Mouse (Mus musculus): ENCODE data around the gene Zmiz1. TPM values are rescaled to one million over a fixed set of nuclear protein-coding genes. Genes with fewer than 3 reads are reported as not detected.

Zmiz1 gene
- total RNA-seq, 2 experiments from 2014 or later, result 26.4 to 29.8 TPM

- DNase-seq, result no peak
Observed at GRCm38 (mm10) chr14:25472096-25472861, 13.3 kb downstream of the Zmiz1 start.

GRCm38 (mm10) chr14:25472981-25473649 lies 14.1 kb downstream of the Zmiz1 start:
- DNase-seq, result peak; percentile 44

GRCm38 (mm10) chr14:25474017-25474416 lies 15.0 kb downstream of the Zmiz1 start:
- peak; percentile 8 for DNase-seq

GRCm38 (mm10) chr14:25474732-25475131 lies 15.7 kb downstream of the Zmiz1 start:
- no peak for DNase-seq

GRCm38 (mm10) chr14:25476048-25476447 lies 17.1 kb downstream of the Zmiz1 start:
- no peak for DNase-seq

- DNase-seq, result peak; percentile 68
Observed at GRCm38 (mm10) chr14:25476453-25476852, 17.5 kb downstream of the Zmiz1 start.

GRCm38 (mm10) chr14:25477268-25477667 lies 18.3 kb downstream of the Zmiz1 start:
- no peak for DNase-seq

- DNase-seq, result no peak
Observed at GRCm38 (mm10) chr14:25478257-25478656, 19.3 kb downstream of the Zmiz1 start.

GRCm38 (mm10) chr14:25478755-25479154 lies 19.8 kb downstream of the Zmiz1 start:
- DNase-seq, result no peak

- no peak for DNase-seq
Observed at GRCm38 (mm10) chr14:25479841-25480252, 20.9 kb downstream of the Zmiz1 start.

- DNase-seq, result no peak
Observed at GRCm38 (mm10) chr14:25480443-25480842, 21.5 kb downstream of the Zmiz1 start.

- DNase-seq, result peak; percentile 79
Observed at GRCm38 (mm10) chr14:25480916-25481666, 22.1 kb downstream of the Zmiz1 start.

GRCm38 (mm10) chr14:25481667-25482331 lies 22.8 kb downstream of the Zmiz1 start:
- DNase-seq, result no peak

GRCm38 (mm10) chr14:25482404-25482803 lies 23.4 kb downstream of the Zmiz1 start:
- no peak for DNase-seq

GRCm38 (mm10) chr14:25483285-25483684 lies 24.3 kb downstream of the Zmiz1 start:
- no peak for DNase-seq

- no peak for DNase-seq
Observed at GRCm38 (mm10) chr14:25484049-25484448, 25.1 kb downstream of the Zmiz1 start.

GRCm38 (mm10) chr14:25486220-25486619 lies 27.2 kb downstream of the Zmiz1 start:
- DNase-seq, result no peak

- DNase-seq, result no peak
Observed at GRCm38 (mm10) chr14:25486742-25487469, 27.9 kb downstream of the Zmiz1 start.

- DNase-seq, result peak; percentile 75
Observed at GRCm38 (mm10) chr14:25487470-25487955, 28.5 kb downstream of the Zmiz1 start.

GRCm38 (mm10) chr14:25488097-25488613 lies 29.2 kb downstream of the Zmiz1 start:
- DNase-seq, result peak; percentile 81

Data from gastrocnemius, postnatal 25 days (tissue).